Mouse (Mus musculus) forebrain, embryonic 14.5 days (tissue): ENCODE data around the gene Adarb1. TPM values are rescaled to one million over a fixed set of nuclear protein-coding genes. Genes with fewer than 3 reads are reported as not detected.
A peak's percentile ranks its signal among the peaks of the same experiment; 100 is the strongest.

Source experiments
- ATAC-seq: fragments of 200-750 bp; cut with Nextera tagmentation; 2 replicates; pipeline ENCODE4 v1.8.0; 2017; ENCODE audit warnings: mild to moderate bottlenecking, moderate library complexity
- DNase-seq: peaks from one replicate; pipeline ENCODE4 v3.0.0-alpha.2; 2015; ENCODE audit warnings: low spot score
- H3K27ac ChIP-seq: fragments of 300-500 bp; sonication (generic); 2 replicates; pipeline ENCODE4 v1.5.1; 2014; ENCODE audit warnings: low read depth, mild to moderate bottlenecking, control low read depth, low read length, moderate library complexity
- H3K27me3 ChIP-seq: fragments of 300-500 bp; sonication (generic); replicated peaks from 2 replicates; pipeline ENCODE4 v1.6.1; 2014; ENCODE audit warnings: low read length, control low read depth, mixed read lengths; ENCODE audit not compliant: control insufficient read depth, insufficient read depth
- H3K36me3 ChIP-seq: fragments of 300-500 bp; sonication (generic); 2 replicates; pipeline ENCODE4 v1.6.1; 2014; ENCODE audit warnings: low read length, control low read depth; ENCODE audit not compliant: control insufficient read depth, insufficient read depth
- H3K4me1 ChIP-seq: fragments of 300-500 bp; sonication (generic); 2 replicates; pipeline ENCODE4 v1.6.1; 2014; ENCODE audit warnings: antibody characterized with exemption, low read length, control low read depth; ENCODE audit not compliant: control insufficient read depth, insufficient read depth
- H3K4me2 ChIP-seq: fragments of 300-500 bp; sonication (generic); 2 replicates; pipeline ENCODE4 v1.6.1; 2014; ENCODE audit warnings: mild to moderate bottlenecking, control low read depth, low read length
- H3K4me3 ChIP-seq: fragments of 300-500 bp; sonication (generic); 2 replicates; pipeline ENCODE4 v1.5.1; 2014; ENCODE audit warnings: low read depth, low read length, control low read depth
- H3K9ac ChIP-seq: fragments of 300-500 bp; sonication (generic); 2 replicates; pipeline ENCODE4 v1.6.1; 2014; ENCODE audit warnings: mild to moderate bottlenecking, low read length, control low read depth, moderate library complexity
- H3K9me3 ChIP-seq: fragments of 300-500 bp; sonication (generic); replicated peaks from 2 replicates; pipeline ENCODE4 v1.6.1; 2016; ENCODE audit warnings: low read length, control low read depth, mixed read lengths; ENCODE audit not compliant: control insufficient read depth
- WGBS: fragments of 180-500 bp; shearing (Covaris S2); extraction: QIAGEN DNeasy Blood & Tissue Kit; methylation state at CpG from one replicate; pipeline ENCODE4 v1.1.7; 2014; 5-methylcytosine and 5-hydroxymethylcytosine counted together
- polyA plus RNA-seq: library from polyadenylated mRNA; unstranded; fragments of >200 nt; fragmentation: Nextera tagmentation; extraction: Ambion mirVana; gene quantifications from 2 replicates; pipeline ENCODE4 v1.2.1, GENCODE M21; 2014

The Adarb1 gene
- polyA plus RNA-seq, 1 experiment from 2014 or later: 7.8 TPM

DNA sequence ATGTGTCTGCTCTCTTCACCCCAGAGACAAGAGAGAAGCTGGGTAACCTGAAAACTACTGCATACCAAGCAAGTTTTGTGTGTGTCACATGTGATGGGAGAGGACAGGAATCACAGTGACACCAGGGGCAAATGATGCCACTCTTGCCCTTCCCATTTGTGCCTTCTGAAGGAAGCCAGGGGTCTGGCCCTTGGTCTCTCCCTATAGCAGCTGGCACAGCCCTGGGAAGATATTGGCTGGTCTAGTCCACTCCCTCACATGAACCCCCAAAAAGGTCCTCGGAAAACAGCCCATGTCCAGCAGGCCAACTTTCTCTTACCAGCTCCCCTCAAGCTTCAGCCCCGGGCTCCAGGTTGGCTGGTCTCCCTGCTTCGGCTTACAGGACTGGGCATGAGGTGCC, 113.7 kb downstream of the Adarb1 start:
- DNase-seq (no peak), ATAC-seq (no peak)
- no peaks in the 10 kb centered on the region for H3K27me3 ChIP-seq
- H3K4me1 ChIP-seq: no peaks in the 10 kb centered on the region
- H3K9me3 ChIP-seq: no peaks in the 10 kb centered on the region
- no peak overlapping the region for H3K4me3 ChIP-seq
- no peak overlapping the region for H3K4me2 ChIP-seq
- peaks cover 4% of the 10 kb centered on the region; the same call in 1 of the 2 replicates for H3K36me3 ChIP-seq
- H3K9ac ChIP-seq: no peak overlapping the region
- no peak overlapping the region for H3K27ac ChIP-seq
- 72% methylated on average over 3 of the region's 3 CpGs for WGBS

DNA sequence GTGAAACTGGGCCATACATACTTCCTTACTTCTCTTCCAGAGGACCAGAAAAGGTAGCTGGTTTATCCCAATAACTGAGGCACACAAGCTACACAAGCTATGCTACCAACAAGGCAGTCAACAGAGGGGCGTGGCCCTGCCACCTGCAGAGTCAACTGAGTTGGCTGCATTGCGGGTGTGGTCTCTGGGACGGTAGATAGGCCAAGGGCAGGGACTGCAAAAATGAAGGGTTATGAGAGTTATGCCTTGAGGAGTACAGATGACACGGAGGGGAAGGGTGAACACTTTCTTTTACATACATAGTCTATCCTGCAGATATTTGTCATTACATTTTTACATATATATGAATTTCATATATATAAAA, 117.2 kb downstream of the Adarb1 start:
- H3K27ac ChIP-seq: no peak overlapping the region
- no peak overlapping the region for H3K4me3 ChIP-seq
- H3K36me3 ChIP-seq: peaks cover 4% of the 10 kb centered on the region; the same call in 1 of the 2 replicates
- ATAC-seq (no peak), DNase-seq (no peak)
- 87% methylated on average over 4 of the region's 4 CpGs for whole genome bisulfite sequencing
- H3K4me2 ChIP-seq: no peak overlapping the region
- no peaks in the 10 kb centered on the region for H3K4me1 ChIP-seq
- no peaks in the 10 kb centered on the region for H3K27me3 ChIP-seq
- no peak overlapping the region for H3K9ac ChIP-seq
- no peaks in the 10 kb centered on the region for H3K9me3 ChIP-seq

DNA sequence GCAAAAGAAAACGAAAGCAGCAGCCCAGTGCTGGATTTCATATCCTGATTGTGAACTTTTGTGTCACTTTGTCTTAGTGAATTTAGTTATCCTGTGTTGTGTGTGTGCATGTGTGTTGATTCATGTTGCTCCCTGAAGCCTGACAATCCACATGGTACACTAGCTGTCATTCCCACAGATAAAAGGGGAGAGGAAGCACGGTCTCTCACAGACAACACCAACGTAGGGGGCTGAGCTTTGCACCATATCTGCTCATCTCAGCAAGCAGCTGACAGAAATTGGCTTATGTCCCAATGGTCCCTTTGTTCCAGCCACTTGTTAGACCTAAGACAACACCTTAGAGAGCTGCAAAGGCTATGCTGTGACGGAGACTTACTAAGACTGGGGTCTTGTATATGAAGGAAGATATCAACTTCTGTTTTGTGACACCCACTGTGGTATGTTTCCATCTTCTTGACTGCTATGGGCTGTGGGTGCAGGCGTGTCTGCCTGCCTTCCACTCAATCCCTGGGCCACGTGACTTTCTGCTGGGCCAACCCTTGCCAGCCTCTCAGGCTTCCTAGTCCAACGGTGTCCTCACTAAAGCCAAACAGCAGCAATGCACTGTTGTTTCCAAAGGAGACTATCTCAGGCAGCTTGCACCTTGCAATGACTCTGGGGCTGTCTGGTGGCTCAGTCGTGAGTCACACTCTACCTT, 117.7 kb downstream of the Adarb1 start:
- H3K36me3 ChIP-seq: peaks cover 4% of the 10 kb centered on the region; the same call in 1 of the 2 replicates
- H3K9ac ChIP-seq: no peak overlapping the region
- no peaks in the 10 kb centered on the region for H3K9me3 ChIP-seq
- H3K27me3 ChIP-seq: no peaks in the 10 kb centered on the region
- DNase-seq (no peak), ATAC-seq (no peak)
- no peak overlapping the region for H3K4me2 ChIP-seq
- no peaks in the 10 kb centered on the region for H3K4me1 ChIP-seq
- 81% methylated on average over 8 of the region's 8 CpGs for WGBS
- no peak overlapping the region for H3K27ac ChIP-seq
- H3K4me3 ChIP-seq: no peak overlapping the region

- Histone ChIP-seq H3K9me3 (no peaks in the 10 kb centered on the region), H3K36me3 (peaks cover 4% of the 10 kb centered on the region; the same call in 1 of the 2 replicates), H3K27ac (no peak overlapping the region), H3K9ac (no peak overlapping the region), H3K4me1 (no peaks in the 10 kb centered on the region), H3K27me3 (no peaks in the 10 kb centered on the region), H3K4me2 (no peak overlapping the region), H3K4me3 (no peak overlapping the region)
- no peak for DNase-seq
- 85% methylated on average over 2 of the region's 2 CpGs for WGBS
- ATAC-seq: no peak
Observed at GRCm38 (mm10) chr10:77299194-77299593, 118.9 kb downstream of the Adarb1 start.

DNA sequence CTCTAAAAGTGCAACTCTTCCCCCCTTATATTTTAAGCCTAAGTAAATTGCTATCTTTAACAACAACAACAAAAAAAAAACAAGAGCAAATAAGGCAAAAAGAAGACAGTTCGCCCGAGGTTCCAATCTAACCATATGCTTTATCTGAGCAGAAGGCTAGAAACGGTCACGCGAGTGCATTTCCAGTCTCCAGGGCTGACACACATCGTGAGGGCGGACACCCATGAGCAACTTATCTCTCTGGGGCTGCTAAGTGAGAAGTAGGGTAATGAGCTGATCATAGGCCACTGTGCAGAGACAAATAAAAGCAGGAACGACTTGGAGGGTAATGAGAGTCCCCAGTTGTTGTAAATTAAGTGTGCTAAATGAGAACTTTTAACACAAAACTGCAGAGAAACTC, 119.4 kb downstream of the Adarb1 start:
- H3K4me3 ChIP-seq: no peak overlapping the region
- H3K4me1 ChIP-seq: no peaks in the 10 kb centered on the region
- no peak overlapping the region for H3K27ac ChIP-seq
- 86% methylated on average over 8 of the region's 8 CpGs for WGBS
- H3K27me3 ChIP-seq: no peaks in the 10 kb centered on the region
- DNase-seq: no peak
- no peaks in the 10 kb centered on the region for H3K9me3 ChIP-seq
- no peak overlapping the region for H3K9ac ChIP-seq
- ATAC-seq: no peak
- peaks cover 4% of the 10 kb centered on the region; the same call in 1 of the 2 replicates for H3K36me3 ChIP-seq
- no peak overlapping the region for H3K4me2 ChIP-seq

DNA sequence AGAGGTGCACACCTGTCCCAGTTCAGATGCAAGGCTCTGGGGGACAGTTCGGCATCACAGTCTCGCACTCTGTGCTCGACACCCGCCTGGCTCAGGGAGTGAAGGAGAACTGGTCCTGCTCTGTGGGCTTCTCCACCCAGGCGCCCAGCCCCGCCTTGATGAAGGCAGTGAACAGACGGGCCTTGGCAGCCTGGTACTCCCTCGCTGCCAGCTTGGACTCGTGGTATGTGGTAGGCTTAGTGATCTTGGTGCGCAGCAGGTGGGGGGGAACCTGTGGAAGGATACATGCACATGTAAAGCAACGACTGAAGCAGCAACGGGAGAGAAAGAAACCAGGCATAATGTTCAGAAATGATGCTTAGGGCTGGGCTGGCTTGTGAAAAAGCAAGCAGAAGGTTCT, 123.4 kb downstream of the Adarb1 start:
- ATAC-seq (no peak), DNase-seq (no peak)
- H3K4me3 ChIP-seq: no peak overlapping the region
- H3K27ac ChIP-seq: no peak overlapping the region
- WGBS: 90% methylated on average over 12 of the region's 12 CpGs
- no peaks in the 10 kb centered on the region for H3K4me1 ChIP-seq
- H3K9ac ChIP-seq: no peak overlapping the region
- no peaks in the 10 kb centered on the region for H3K36me3 ChIP-seq
- H3K27me3 ChIP-seq: no peaks in the 10 kb centered on the region
- H3K9me3 ChIP-seq: no peaks in the 10 kb centered on the region
- no peak overlapping the region for H3K4me2 ChIP-seq

GRCm38 (mm10) chr10:77290624-77291366, 127.3 kb downstream of the Adarb1 start:
- H3K4me3 ChIP-seq: no peak overlapping the region
- H3K27ac ChIP-seq: peak overlapping the region; percentile 33; the same call in 1 of the 2 replicates
- H3K4me1 ChIP-seq: no peaks in the 10 kb centered on the region
- H3K4me2 ChIP-seq: no peak overlapping the region
- 78% methylated on average over 17 of the region's 17 CpGs for WGBS
- H3K27me3 ChIP-seq: no peaks in the 10 kb centered on the region
- no peak for ATAC-seq
- H3K9ac ChIP-seq: no peak overlapping the region
- peak; percentile 22 for DNase-seq
- no peaks in the 10 kb centered on the region for H3K9me3 ChIP-seq
- no peaks in the 10 kb centered on the region for H3K36me3 ChIP-seq

DNA sequence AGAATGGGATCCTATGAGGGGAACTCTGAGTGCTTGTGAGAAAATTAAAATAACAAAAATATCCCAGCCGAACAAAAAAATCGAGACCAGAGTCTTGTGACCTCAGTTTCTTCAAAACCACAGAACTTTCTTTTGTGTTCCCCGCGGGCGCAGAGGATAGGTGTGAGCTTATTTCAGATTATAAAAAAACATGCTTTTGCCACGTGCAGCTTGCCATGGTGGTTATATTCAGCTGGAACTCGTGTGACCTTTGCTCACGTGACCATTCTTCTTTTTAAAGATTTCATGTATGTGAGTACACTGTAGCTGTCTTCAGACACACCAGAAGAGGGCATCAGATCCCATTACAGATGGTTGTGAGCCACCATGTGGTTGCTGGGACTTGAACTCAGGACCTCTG, 128.5 kb downstream of the Adarb1 start:
- no peak for DNase-seq
- Histone ChIP-seq H3K27ac (no peak overlapping the region), H3K4me1 (no peaks in the 10 kb centered on the region), H3K9me3 (no peaks in the 10 kb centered on the region), H3K27me3 (no peaks in the 10 kb centered on the region), H3K4me2 (no peak overlapping the region), H3K4me3 (no peak overlapping the region), H3K9ac (no peak overlapping the region), H3K36me3 (no peaks in the 10 kb centered on the region)
- no peak for ATAC-seq
- 92% methylated on average over 8 of the region's 8 CpGs for WGBS

- H3K9ac ChIP-seq: no peak overlapping the region
- no peaks in the 10 kb centered on the region for H3K27me3 ChIP-seq
- WGBS: 61% methylated on average over 5 of the region's 5 CpGs
- H3K4me2 ChIP-seq: no peak overlapping the region
- no peak overlapping the region for H3K4me3 ChIP-seq
- no peak overlapping the region for H3K27ac ChIP-seq
- DNase-seq: peak; percentile 34
- no peaks in the 10 kb centered on the region for H3K4me1 ChIP-seq
- no peaks in the 10 kb centered on the region for H3K36me3 ChIP-seq
- H3K9me3 ChIP-seq: no peaks in the 10 kb centered on the region
- no peak for ATAC-seq
Observed at GRCm38 (mm10) chr10:77288639-77289195, 129.4 kb downstream of the Adarb1 start.
